Mouse (Mus musculus) liver, adult (tissue): Measurements from ENCODE around the gene Fhl4.

ENCODE experiments used
- GATA4 ChIP-seq: IDR thresholded peaks from 2 replicates; pipeline ENCODE4 v1.6.1; 2014; ENCODE audit warnings: mild to moderate bottlenecking, low read length; ENCODE audit not compliant: insufficient replicate concordance

Gene Fhl4

DNA sequence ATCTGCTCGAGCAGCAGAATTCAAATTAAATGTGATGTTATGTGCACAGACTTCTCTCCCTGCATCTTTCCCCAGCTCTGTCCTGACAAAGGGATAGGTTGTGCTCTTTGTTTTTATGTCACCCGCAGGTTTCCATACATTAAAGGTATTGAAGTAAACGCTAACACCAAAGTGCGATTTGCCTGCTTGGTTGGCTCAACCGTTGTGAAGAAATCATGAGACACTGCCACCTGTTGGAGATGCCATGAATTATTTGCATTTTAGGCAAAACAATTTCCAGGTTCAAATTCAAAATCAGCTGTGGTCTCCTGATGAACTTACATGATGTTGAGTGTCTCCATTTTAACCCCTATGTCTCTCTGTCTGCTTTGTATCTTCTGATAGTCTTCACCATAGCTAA lies 55.7 kb downstream of the Fhl4 start:
- TF ChIP-seq GATA4, result no peak
